Mouse (Mus musculus) gastrocnemius, postnatal 14 days (tissue): ENCODE results near the gene Zfp763. TPM values are rescaled to one million over a fixed set of nuclear protein-coding genes. Genes with fewer than 3 reads are reported as not detected.
"Not testable (repeated sequence)": the region's sequence is repeated elsewhere in the genome, so short reads cannot be mapped to it uniquely, and the experiment has no call there.

Experiments used
- DNase-seq: peaks from one replicate; pipeline ENCODE4 v3.0.0; 2021; ENCODE audit warnings: mixed read lengths
- intact Hi-C: fragments of 180-260 bp; cut with DNase I; formaldehyde crosslinking; loops from one replicate; pipeline ENCODE4 v1.15.1; 2025; ENCODE audit warnings: low total_unique reads
- long read RNA-seq, 2 experiments: library from polyadenylated mRNA; stranded (forward); transcript quantifications; one replicate each; pipeline ENCODE4 v2.0.0; 2021
- total RNA-seq, 2 experiments: library from RNA; stranded (reverse); gene quantifications; 2 replicates each; pipeline ENCODE4 v1.2.3; 2021

Zfp763 gene
- total RNA-seq = 1 to 10 TPM; 2.9 to 4.3 TPM
- long read RNA-seq, experiment 1, partial matches to known transcripts = 0 of 2 reads
- long read RNA-seq, experiment 1, other reads (novel, unspliced or antisense) = 0 of 2 reads
- long read RNA-seq, experiment 2, transcript Zfp763-201 (4 exons, 3,407 nt) = major isoform, 5 of 5 reads
- long read RNA-seq, experiment 2, partial matches to known transcripts = 0 of 5 reads
- long read RNA-seq, experiment 2, other reads (novel, unspliced or antisense) = 0 of 5 reads

- intact Hi-C loops = no loop called here
- DNase-seq = peak; percentile 71
Observed at GRCm38 (mm10) chr17:33032900-33033891, at the start of gene Zfp763. Gene Zfp763 (minus strand): TSS chr17:33033402.

DNA sequence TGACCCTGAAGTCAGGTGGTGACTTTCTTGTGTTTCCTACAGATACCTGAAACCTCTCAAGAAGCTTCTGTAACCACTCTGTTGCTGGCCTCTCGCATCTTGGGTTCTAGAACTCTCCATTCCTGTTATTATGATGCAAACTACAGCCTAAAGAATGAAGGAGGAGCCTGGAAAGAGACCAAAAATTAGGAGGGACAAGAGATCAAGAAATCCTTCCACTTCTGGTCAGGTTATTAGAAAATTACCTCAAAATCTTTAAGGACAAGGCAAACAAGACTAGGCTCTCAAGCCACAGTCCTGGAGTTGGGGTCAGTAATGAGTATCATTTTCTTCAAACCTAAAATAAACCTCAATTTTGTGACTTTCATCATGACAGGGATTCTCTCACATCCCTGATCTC lies 34.8 kb upstream of the Zfp763 start, which contains the start of gene 4921501E09Rik:
TSS of gene 4921501E09Rik (minus strand) at position 101 of the 400 bp plus-strand sequence.
- no peak for DNase-seq
- intact Hi-C loops = no loop called here

DNA sequence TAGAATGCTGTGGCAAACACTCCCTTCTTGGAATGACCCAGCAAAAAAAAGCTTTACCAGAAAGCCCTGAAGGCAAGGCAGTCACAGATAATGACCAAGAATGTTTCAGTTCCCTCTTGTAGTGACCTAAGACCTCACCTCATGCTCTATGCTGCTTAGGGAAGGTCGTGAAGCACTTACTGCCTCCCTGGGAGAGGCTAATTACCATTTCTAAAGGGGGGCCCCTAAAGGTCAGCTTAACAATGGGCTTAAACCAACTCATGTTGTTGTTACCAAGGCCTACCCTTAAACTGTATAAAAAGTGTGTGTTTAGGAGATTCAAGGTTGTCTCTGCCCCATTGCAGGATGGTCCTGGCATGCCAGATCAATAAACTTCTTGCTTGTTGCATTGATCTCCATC lies 29.8 kb upstream of the Zfp763 start:
- intact Hi-C loops = no loop called here
- DNase-seq = no peak

GRCm38 (mm10) chr17:33058791-33059190 lies 25.6 kb upstream of the Zfp763 start:
- no peak for DNase-seq
- intact Hi-C loops = no loop called here

DNA sequence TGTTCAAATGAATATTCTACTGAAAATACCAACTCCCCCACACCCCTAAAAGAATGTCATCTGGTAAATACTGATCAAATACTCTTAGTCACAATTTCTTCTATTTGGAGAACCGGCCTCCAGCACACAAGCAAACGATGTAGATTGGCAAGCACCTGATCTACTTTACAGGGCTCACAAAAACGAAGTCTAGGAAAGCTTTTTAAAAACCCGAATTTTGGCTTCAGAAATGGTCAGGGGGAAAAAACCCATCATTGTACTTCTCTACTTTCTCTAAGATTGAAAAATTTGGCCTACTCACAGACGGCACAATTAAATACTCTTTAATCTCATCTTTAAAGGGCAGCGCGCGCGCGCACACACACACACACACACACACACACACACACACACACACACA lies 826 bp downstream of the Zfp763 start:
- intact Hi-C loops = no loop called here
- DNase-seq = no peak

DNA sequence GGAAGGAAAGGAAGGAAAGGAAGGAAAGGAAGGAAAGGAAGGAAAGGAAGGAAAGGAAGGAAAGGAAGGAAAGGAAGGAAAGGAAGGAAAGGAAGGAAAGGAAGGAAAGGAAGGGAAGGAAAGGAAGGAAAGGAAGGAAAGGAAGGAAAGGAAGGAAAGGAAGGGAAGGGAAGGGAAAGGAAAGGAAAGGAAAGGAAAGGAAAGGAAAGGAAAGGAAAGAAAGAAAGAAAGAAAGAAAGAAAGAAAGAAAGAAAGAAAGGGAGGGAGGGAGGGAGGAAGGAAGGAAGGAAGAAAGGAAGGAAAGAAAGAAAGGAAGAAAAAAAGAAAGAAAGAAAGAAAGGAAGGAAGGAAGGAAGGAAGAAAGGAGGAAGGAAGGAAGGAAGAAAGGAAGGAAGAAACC lies 12.8 kb downstream of the Zfp763 start:
- intact Hi-C loops, DNase-seq: not testable (repeated sequence)

DNA sequence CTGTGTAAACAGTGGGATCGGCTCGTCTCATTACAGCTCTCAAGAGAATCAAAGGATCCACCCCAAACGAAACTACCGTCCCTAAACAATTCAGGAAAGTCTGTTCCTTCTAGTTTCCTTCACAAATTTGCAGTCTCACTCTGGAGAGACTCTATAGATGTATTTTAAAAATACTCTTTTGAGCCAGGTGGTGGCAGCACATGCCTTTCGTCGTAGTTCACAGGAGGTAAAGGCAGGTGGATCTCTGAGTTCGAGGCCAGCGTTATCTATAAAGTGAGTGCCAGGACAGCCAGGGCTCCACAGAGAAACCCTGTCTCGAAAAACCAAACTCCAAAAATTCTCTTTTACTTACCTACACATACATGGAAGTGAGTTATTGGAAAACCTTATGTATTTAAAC lies 24.9 kb downstream of the Zfp763 start:
- intact Hi-C loops = no loop called here
- no peak for DNase-seq

DNA sequence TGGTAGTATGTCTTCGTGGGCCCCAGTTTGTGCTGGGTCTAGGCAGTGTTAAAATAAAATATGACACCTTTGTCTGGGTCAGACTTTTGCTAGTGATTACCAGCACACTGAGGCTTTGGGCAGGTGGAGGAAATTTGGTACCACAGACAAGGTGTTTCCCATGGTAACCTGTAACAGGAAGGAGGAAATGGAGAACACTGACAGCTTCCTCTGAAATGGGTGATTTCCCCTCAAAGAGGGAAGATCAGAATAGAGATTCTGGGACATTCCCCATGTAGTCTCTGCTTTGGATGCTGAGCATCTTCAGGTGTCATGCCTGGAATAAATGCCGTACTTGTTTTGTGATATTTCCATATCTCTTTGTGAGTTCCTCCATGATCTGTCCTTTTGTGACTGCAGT lies 34.7 kb downstream of the Zfp763 start:
- intact Hi-C loops = no loop called here
- DNase-seq = no peak

- peak; percentile 74 for DNase-seq
- intact Hi-C loops = no loop called here
Observed at GRCm38 (mm10) chr17:32992699-32993474, 40.3 kb downstream of the Zfp763 start, which contains the start of gene Zfp952. Gene Zfp952 (plus strand): TSS chr17:32993129.

DNA sequence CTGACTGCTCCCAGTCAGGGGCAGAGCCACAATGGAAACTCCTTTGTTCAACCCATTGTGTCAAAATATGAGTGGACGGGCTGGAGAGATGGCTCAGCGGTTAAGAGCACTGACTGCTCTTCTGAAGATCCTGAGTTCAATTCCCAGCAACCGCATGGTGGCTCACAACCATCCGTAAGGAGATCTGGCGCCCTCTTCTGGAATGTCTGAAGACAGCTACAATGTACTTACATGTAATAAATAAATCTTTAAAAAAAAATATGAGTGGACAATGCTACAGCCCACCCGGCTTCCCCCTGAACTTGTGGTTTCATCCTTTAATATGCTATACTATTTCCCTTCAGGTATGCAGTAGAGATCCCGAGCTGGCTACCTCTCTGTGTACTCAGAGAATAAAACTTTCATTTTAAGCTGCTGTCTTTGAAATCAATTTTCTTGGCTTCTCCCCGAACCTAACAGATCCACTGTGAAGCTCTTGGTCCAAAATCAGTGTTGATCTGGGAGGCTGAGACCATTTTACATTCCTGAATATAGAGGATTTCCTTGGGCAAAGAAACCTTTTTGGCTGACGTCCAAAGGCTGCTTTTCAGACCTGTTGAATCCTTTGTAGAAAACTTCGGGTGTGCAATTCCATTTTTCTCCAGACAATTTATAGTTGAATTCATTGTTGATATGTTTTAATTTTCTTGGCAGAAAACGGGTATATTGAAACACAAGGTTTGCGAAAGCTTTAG lies 41.1 kb downstream of the Zfp763 start:
- intact Hi-C loops = no loop called here
- DNase-seq = no peak

- no peak for DNase-seq
- intact Hi-C loops = no loop called here
Observed at GRCm38 (mm10) chr17:32986301-32986700, 46.9 kb downstream of the Zfp763 start.

DNA sequence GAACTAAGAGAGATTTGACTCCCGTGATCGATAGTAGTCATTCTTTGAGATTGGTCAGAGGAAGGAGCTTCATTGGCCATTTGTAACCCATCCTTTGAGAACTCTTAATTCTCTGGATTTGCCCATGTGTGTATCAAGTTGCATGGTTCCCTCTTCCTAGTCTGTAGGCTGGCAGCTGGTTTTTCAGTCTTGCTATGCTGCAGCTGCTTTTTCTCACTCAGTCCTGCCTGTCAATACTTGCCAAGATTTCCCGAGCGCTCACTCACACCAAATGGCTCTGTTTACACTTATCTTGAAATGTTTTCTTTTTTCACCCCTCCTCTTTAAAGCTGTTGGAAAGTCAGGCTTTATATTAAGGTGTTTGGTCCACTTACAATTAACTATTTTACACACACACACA lies 51.8 kb downstream of the Zfp763 start:
- intact Hi-C loops = no loop called here
- no peak for DNase-seq

Other genes with a start within 250 kb of the Zfp763 start
- 10 to 100 TPM; 22.2 to 24.0 TPM for gene Zfp871, start 245.1 kb downstream of the Zfp763 start, total RNA-seq
- under 1 TPM; 0.18 to 0.33 TPM for gene Zfp811, start 223.5 kb downstream of the Zfp763 start, total RNA-seq
- 1 to 10 TPM; 6.3 to 7.7 TPM for gene Zfp799, start 203.1 kb downstream of the Zfp763 start, total RNA-seq
- 1 to 10 TPM; 6.2 TPM for gene Zfp870, start 141.8 kb downstream of the Zfp763 start, total RNA-seq
- under 1 TPM in 1 of 2 experiments, not detected in 1; 0.33 TPM for gene Cyp4f14, start 116.1 kb downstream of the Zfp763 start, total RNA-seq
- 1 to 10 TPM; 5.1 to 9.6 TPM for gene Cyp4f13, start 86.0 kb downstream of the Zfp763 start, total RNA-seq
- gene Zfp472, start 67.6 kb downstream of the Zfp763 start, total RNA-seq = 1 to 10 TPM; 1.9 TPM
- 1 to 10 TPM; 4.9 to 5.8 TPM for gene Zfp952, start 40.3 kb downstream of the Zfp763 start, total RNA-seq
- gene 4921501E09Rik, start 34.7 kb upstream of the Zfp763 start, total RNA-seq = not detected
- gene Zfp563, start 55.9 kb upstream of the Zfp763 start, total RNA-seq = 1 to 10 TPM; 3.1 to 4.6 TPM
- under 1 TPM; 0.14 to 0.29 TPM for gene Morc2b, start 106.3 kb upstream of the Zfp763 start, total RNA-seq
- not detected for gene Olfr55, start 135.0 kb upstream of the Zfp763 start, total RNA-seq
- not detected for gene Olfr239, start 157.9 kb upstream of the Zfp763 start, total RNA-seq
- under 1 TPM; 0.11 to 0.27 TPM for gene Olfr1564, start 188.3 kb upstream of the Zfp763 start, total RNA-seq
- 1 to 10 TPM; 4.9 to 5.4 TPM for gene Zfp955a, start 221.7 kb upstream of the Zfp763 start, total RNA-seq
- not detected for gene Olfr63, start 231.3 kb upstream of the Zfp763 start, total RNA-seq